In the genomic region with DNA sequence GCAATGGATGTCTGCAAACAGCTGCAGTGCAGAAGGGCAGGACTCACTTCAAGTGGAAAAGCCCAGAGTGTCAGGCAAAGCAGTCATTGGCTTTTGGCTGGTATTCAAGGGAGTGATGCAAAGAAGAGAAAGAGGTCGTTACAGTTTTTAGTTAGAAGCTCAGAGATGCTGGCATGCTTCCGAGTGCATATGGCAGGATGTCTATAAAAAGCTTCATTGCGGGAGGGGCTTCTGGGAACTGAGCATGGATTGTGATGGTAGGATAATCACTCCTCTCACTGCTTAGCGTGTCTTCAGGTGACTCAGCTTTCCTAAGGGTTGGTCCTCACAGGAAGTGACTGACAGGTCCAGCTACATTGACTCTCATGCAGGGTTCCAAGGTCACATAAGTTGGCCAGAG, we compare ENCODE assay signal across 9 mouse cellular contexts.
DNase-seq lines count a peak whose midpoint lies in the region; ATAC-seq lines count a peak whose summit lies in the region.
"Had no signal": no experiment of that assay in that cellular context is flagged by ENCODE, and none has a peak within 500 bp of the region (broad histone marks: within the 10 kb centered on the region; RNA-seq: fewer than 3 reads in every experiment).

No protein-coding gene starts in this region.

- no peak overlapping the region for H3K4me3 ChIP-seq in heart, embryonic 13.5 days
- no peak overlapping the region for H3K4me3 ChIP-seq in heart, embryonic 11.5 days (ENCODE audit: low read depth, low read length)
- H3K4me3 ChIP-seq in lung, embryonic 16.5 days (ENCODE audit: low read length): no peak overlapping the region

- H3K36me3 ChIP-seq in heart, embryonic 13.5 days: no peaks in the 10 kb centered on the region
- no peaks in the 10 kb centered on the region for H3K36me3 ChIP-seq in heart, embryonic 11.5 days (ENCODE audit: control insufficient read depth, insufficient read depth, low read length)
- no peaks in the 10 kb centered on the region for H3K36me3 ChIP-seq in lung, embryonic 16.5 days (ENCODE audit: control insufficient read depth, insufficient read depth, low read length)

- no peak overlapping the region for H3K9ac ChIP-seq in heart, embryonic 13.5 days
- no peak overlapping the region for H3K9ac ChIP-seq in heart, embryonic 11.5 days (ENCODE audit: low read depth, low read length)
- H3K9ac ChIP-seq in lung, embryonic 16.5 days (ENCODE audit: low read length): no peak overlapping the region

- H3K4me1 ChIP-seq in heart, embryonic 13.5 days: peaks cover 20% of the 10 kb centered on the region
- no peaks in the 10 kb centered on the region for H3K4me1 ChIP-seq in heart, embryonic 11.5 days (ENCODE audit: control insufficient read depth, insufficient read depth, low read length)
- H3K4me1 ChIP-seq in lung, embryonic 16.5 days (replicated peaks; ENCODE audit: control insufficient read depth, insufficient read depth, low read length): peaks cover 16% of the 10 kb centered on the region

- H3K27me3 ChIP-seq in heart, embryonic 13.5 days (replicated peaks): no peaks in the 10 kb centered on the region
- no peaks in the 10 kb centered on the region for H3K27me3 ChIP-seq in heart, embryonic 11.5 days (ENCODE audit: control insufficient read depth, insufficient read depth, low read length)
- no peaks in the 10 kb centered on the region for H3K27me3 ChIP-seq in lung, embryonic 16.5 days (ENCODE audit: control insufficient read depth, insufficient read depth, low read depth, low read length)

- H3K27ac ChIP-seq in heart, embryonic 13.5 days (replicated peaks): peak overlapping the region; percentile 29
- H3K27ac ChIP-seq in heart, embryonic 11.5 days (ENCODE audit: low read depth, low read length): no peak overlapping the region
- no peak overlapping the region; the same call in 1 of the 2 replicates for H3K27ac ChIP-seq in lung, embryonic 16.5 days (ENCODE audit: low read length)

- 50% methylated on average over 4 of the region's 4 CpGs for WGBS in heart, embryonic 13.5 days
- 67% methylated on average over 4 of the region's 4 CpGs for WGBS in heart, embryonic 11.5 days (ENCODE audit: insufficient replicate concordance)
- 40% methylated on average over 4 of the region's 4 CpGs for WGBS in lung, embryonic 16.5 days

- no peak; the same call in 1 of the 2 replicates for ATAC-seq in heart, embryonic 13.5 days (ENCODE audit: extremely low read depth, insufficient number of reproducible peaks, low FRiP score, low TSS enrichment)
- ATAC-seq in heart, embryonic 11.5 days (replicated peaks; ENCODE audit: insufficient number of reproducible peaks, low FRiP score, low TSS enrichment): no peak
- ATAC-seq in lung, embryonic 16.5 days (ENCODE audit: low read depth): peak; percentile 71
- ATAC-seq: intestine, embryonic 16.5 days had no signal

- no peak overlapping the region for H3K4me2 ChIP-seq in heart, embryonic 13.5 days
- no peak overlapping the region for H3K4me2 ChIP-seq in heart, embryonic 11.5 days
- H3K4me2 ChIP-seq in lung, embryonic 16.5 days (ENCODE audit: low read depth, low read length): no peak overlapping the region

- DNase-seq in lung, postnatal 25 days (ENCODE audit: low spot score): no peak
- peak; percentile 18 to 26 for DNase-seq in frontal cortex, postnatal 10 days (ENCODE audit: low spot score in 2 of 2)
- peak; percentile 26 for DNase-seq in telencephalon, adult 2 months (ENCODE audit: low read depth, low spot score)
- no peak for DNase-seq in adrenal gland, adult 8-10 months
- DNase-seq: thymus, postnatal 14 days had no signal

- no peaks in the 10 kb centered on the region for H3K9me3 ChIP-seq in heart, embryonic 13.5 days
- H3K9me3 ChIP-seq in heart, embryonic 11.5 days (replicated peaks; ENCODE audit: control insufficient read depth, low read length): no peaks in the 10 kb centered on the region
- no peaks in the 10 kb centered on the region for H3K9me3 ChIP-seq in lung, embryonic 16.5 days (ENCODE audit: control insufficient read depth, low read length)

Comparison
In these comparisons a context has a peak if more than half of its experiments do, and no peak if none do; other contexts are left out.
1. DNase-seq: peak in frontal cortex, postnatal 10 days (2 of 2) and telencephalon, adult 2 months (single experiment); none in lung, postnatal 25 days (single experiment) and adrenal gland, adult 8-10 months (single experiment).